Mouse (Mus musculus): ENCODE data around the gene Jarid2. TPM values are rescaled to one million over a fixed set of nuclear protein-coding genes. Genes with fewer than 3 reads are reported as not detected.

Gene Jarid2
- polyA plus RNA-seq, 1 experiment from 2014 or later = 12.2 TPM

GRCm38 (mm10) chr13:44786291-44786690 is 57.0 kb downstream of the Jarid2 start:
- Histone ChIP-seq H3K27me3 (ENCODE audit: control insufficient read depth, insufficient read depth, low read depth, low read length) (no peaks in the 10 kb centered on the region), H3K9me3 (replicated peaks; ENCODE audit: control insufficient read depth, low read length) (no peaks in the 10 kb centered on the region), H3K4me1 (ENCODE audit: control insufficient read depth, low read depth, low read length) (no peaks in the 10 kb centered on the region), H3K36me3 (ENCODE audit: control insufficient read depth, insufficient read depth) (no peaks in the 10 kb centered on the region), H3K4me3 (ENCODE audit: low read depth, low read length) (no peak overlapping the region), H3K9ac (ENCODE audit: low read depth, low read length) (no peak overlapping the region), H3K4me2 (ENCODE audit: low read depth, low read length) (no peak overlapping the region), H3K27ac (ENCODE audit: low read length) (no peak overlapping the region)
- 35% methylated on average over 4 of the region's 4 CpGs for WGBS (ENCODE audit: insufficient replicate concordance)
- ATAC-seq (ENCODE audit: low read depth) = no peak

DNA sequence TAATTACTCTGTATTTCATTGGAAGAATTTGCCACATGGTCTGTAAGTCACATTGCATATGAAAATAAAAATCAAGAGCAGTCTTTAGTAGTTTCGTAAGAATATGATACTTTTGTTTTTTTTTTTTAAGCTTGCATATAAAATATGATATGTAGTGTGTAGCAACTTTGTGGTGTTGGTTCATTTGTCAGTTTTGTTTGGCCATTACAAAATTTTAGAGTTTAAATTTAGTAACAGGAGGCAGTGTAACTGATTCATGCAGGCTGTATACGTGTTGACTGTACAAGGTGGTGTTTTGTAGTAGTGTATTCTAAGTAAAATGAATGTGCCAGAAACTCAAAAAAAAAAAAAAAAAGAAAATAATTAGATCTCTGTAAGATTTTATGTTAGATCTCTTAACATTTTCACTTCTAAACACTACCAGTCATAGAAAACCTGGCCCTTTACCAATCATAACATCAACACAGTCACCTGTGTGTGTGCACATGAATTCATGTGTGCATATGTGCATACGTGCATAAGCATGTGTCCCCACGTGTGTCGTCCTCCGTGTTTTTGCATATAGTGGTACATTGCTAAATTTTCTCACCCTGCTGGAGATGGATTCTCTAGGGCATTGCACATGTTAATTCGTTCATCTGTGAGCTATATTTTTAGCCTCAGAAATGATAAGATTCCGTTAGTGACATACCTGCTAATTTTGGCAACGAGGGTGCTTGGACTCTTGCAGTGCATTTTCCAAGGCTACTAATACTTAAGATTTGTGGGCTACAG is 59.3 kb downstream of the Jarid2 start:
- H3K9ac ChIP-seq (ENCODE audit: low read depth, low read length) = no peak overlapping the region
- no peaks in the 10 kb centered on the region for H3K9me3 ChIP-seq (replicated peaks; ENCODE audit: control insufficient read depth, low read length)
- H3K27ac ChIP-seq (ENCODE audit: low read length) = no peak overlapping the region
- H3K4me1 ChIP-seq (ENCODE audit: control insufficient read depth, low read depth, low read length) = peaks cover 2% of the 10 kb centered on the region; the same call in 1 of the 2 replicates
- ATAC-seq (ENCODE audit: low read depth) = no peak
- H3K4me2 ChIP-seq (ENCODE audit: low read depth, low read length) = no peak overlapping the region
- H3K36me3 ChIP-seq (ENCODE audit: control insufficient read depth, insufficient read depth) = no peaks in the 10 kb centered on the region
- 71% methylated on average over 9 of the region's 9 CpGs for WGBS (ENCODE audit: insufficient replicate concordance)
- H3K27me3 ChIP-seq (ENCODE audit: control insufficient read depth, insufficient read depth, low read depth, low read length) = no peaks in the 10 kb centered on the region
- no peak overlapping the region for H3K4me3 ChIP-seq (ENCODE audit: low read depth, low read length)

- Histone ChIP-seq H3K4me3 (ENCODE audit: low read depth, low read length) (no peak overlapping the region), H3K9ac (ENCODE audit: low read depth, low read length) (no peak overlapping the region), H3K4me1 (ENCODE audit: control insufficient read depth, low read depth, low read length) (peaks cover 5% of the 10 kb centered on the region), H3K27me3 (ENCODE audit: control insufficient read depth, insufficient read depth, low read depth, low read length) (no peaks in the 10 kb centered on the region), H3K27ac (ENCODE audit: low read length) (no peak overlapping the region), H3K4me2 (ENCODE audit: low read depth, low read length) (no peak overlapping the region), H3K36me3 (ENCODE audit: control insufficient read depth, insufficient read depth) (no peaks in the 10 kb centered on the region), H3K9me3 (replicated peaks; ENCODE audit: control insufficient read depth, low read length) (no peaks in the 10 kb centered on the region)
- WGBS (ENCODE audit: insufficient replicate concordance) = 71% methylated on average over 2 of the region's 2 CpGs
- ATAC-seq (ENCODE audit: low read depth) = no peak
Observed at GRCm38 (mm10) chr13:44789982-44790381, 60.7 kb downstream of the Jarid2 start.

DNA sequence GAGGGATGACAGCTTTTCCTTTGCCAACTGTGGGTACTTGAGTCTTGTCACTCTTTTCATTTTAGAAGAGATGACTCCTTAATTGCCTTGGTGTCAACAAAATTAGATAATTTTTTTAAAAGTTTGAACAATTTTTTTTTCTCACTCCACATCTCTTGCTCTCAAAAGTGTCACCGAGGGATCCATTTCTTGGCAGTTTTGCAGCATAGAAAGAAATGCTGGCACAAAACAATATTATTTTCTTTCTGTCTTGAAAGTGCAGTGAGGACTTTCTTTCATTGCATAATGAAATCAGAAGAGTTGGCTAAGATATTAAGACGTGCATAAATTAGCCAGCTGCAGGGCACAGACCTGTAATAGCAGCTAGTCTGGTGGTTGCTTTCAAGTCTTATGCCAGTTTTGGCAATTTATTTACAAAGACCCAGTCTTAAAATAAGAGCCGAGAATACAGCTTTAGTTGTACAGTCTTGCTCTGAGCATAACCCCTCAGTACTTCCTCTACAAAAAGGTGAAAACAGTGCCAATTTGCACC is 63.2 kb downstream of the Jarid2 start:
- no peaks in the 10 kb centered on the region for H3K36me3 ChIP-seq (ENCODE audit: control insufficient read depth, insufficient read depth)
- no peak overlapping the region for H3K4me3 ChIP-seq (ENCODE audit: low read depth, low read length)
- peaks cover 9% of the 10 kb centered on the region for H3K4me1 ChIP-seq (ENCODE audit: control insufficient read depth, low read depth, low read length)
- H3K4me2 ChIP-seq (ENCODE audit: low read depth, low read length) = no peak overlapping the region
- no peak for ATAC-seq (ENCODE audit: low read depth)
- no peak overlapping the region for H3K27ac ChIP-seq (ENCODE audit: low read length)
- no peaks in the 10 kb centered on the region for H3K27me3 ChIP-seq (ENCODE audit: control insufficient read depth, insufficient read depth, low read depth, low read length)
- WGBS (ENCODE audit: insufficient replicate concordance) = 69% methylated on average over 3 of the region's 3 CpGs
- no peaks in the 10 kb centered on the region for H3K9me3 ChIP-seq (replicated peaks; ENCODE audit: control insufficient read depth, low read length)
- no peak overlapping the region for H3K9ac ChIP-seq (ENCODE audit: low read depth, low read length)

GRCm38 (mm10) chr13:44795891-44796290 is 66.6 kb downstream of the Jarid2 start:
- ATAC-seq (ENCODE audit: low read depth) = no peak
- 76% methylated on average over 3 of the region's 3 CpGs for WGBS (ENCODE audit: insufficient replicate concordance)
- Histone ChIP-seq H3K4me2 (ENCODE audit: low read depth, low read length) (no peak overlapping the region), H3K27ac (ENCODE audit: low read length) (no peak overlapping the region), H3K27me3 (ENCODE audit: control insufficient read depth, insufficient read depth, low read depth, low read length) (no peaks in the 10 kb centered on the region), H3K4me3 (ENCODE audit: low read depth, low read length) (no peak overlapping the region), H3K36me3 (ENCODE audit: control insufficient read depth, insufficient read depth) (no peaks in the 10 kb centered on the region), H3K9ac (ENCODE audit: low read depth, low read length) (no peak overlapping the region), H3K9me3 (replicated peaks; ENCODE audit: control insufficient read depth, low read length) (no peaks in the 10 kb centered on the region), H3K4me1 (ENCODE audit: control insufficient read depth, low read depth, low read length) (peaks cover 9% of the 10 kb centered on the region)

DNA sequence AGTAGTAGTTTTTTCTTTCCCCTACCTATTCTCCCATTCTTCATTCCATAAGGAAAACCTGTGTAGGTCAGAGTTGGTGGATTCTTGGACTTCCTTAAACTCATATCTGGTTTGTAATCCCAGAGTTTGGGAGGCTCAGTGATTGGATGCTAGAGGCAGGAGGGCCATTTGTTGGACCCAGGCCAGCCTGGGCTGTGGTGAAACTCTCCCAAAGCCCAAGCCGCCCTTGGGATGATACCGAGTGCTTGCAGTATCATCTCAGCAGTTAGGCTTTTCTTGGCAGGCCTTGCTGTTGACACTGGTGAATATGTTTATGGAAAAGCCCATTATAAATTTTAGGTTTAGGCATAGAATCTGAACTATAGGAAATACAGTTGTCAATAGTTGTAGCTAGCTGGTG is 67.5 kb downstream of the Jarid2 start:
- Histone ChIP-seq H3K27me3 (ENCODE audit: control insufficient read depth, insufficient read depth, low read depth, low read length) (no peaks in the 10 kb centered on the region), H3K4me3 (ENCODE audit: low read depth, low read length) (no peak overlapping the region), H3K36me3 (ENCODE audit: control insufficient read depth, insufficient read depth) (no peaks in the 10 kb centered on the region), H3K4me1 (ENCODE audit: control insufficient read depth, low read depth, low read length) (peaks cover 9% of the 10 kb centered on the region), H3K9me3 (replicated peaks; ENCODE audit: control insufficient read depth, low read length) (no peaks in the 10 kb centered on the region), H3K4me2 (ENCODE audit: low read depth, low read length) (no peak overlapping the region), H3K9ac (ENCODE audit: low read depth, low read length) (no peak overlapping the region), H3K27ac (ENCODE audit: low read length) (no peak overlapping the region)
- no peak for ATAC-seq (ENCODE audit: low read depth)
- 70% methylated on average over 2 of the region's 2 CpGs for WGBS (ENCODE audit: insufficient replicate concordance)

GRCm38 (mm10) chr13:44798280-44798679 is 69.0 kb downstream of the Jarid2 start:
- Histone ChIP-seq H3K27me3 (ENCODE audit: control insufficient read depth, insufficient read depth, low read depth, low read length) (no peaks in the 10 kb centered on the region), H3K9me3 (replicated peaks; ENCODE audit: control insufficient read depth, low read length) (no peaks in the 10 kb centered on the region), H3K4me1 (ENCODE audit: control insufficient read depth, low read depth, low read length) (peaks cover 9% of the 10 kb centered on the region), H3K27ac (ENCODE audit: low read length) (no peak overlapping the region), H3K4me3 (ENCODE audit: low read depth, low read length) (no peak overlapping the region), H3K36me3 (ENCODE audit: control insufficient read depth, insufficient read depth) (no peaks in the 10 kb centered on the region), H3K9ac (ENCODE audit: low read depth, low read length) (no peak overlapping the region), H3K4me2 (ENCODE audit: low read depth, low read length) (no peak overlapping the region)
- whole genome bisulfite sequencing (ENCODE audit: insufficient replicate concordance) = 81% methylated on average over 3 of the region's 3 CpGs
- ATAC-seq (ENCODE audit: low read depth) = no peak

- H3K9me3 ChIP-seq (replicated peaks; ENCODE audit: control insufficient read depth, low read length) = no peaks in the 10 kb centered on the region
- H3K27me3 ChIP-seq (ENCODE audit: control insufficient read depth, insufficient read depth, low read depth, low read length) = no peaks in the 10 kb centered on the region
- no peak overlapping the region for H3K27ac ChIP-seq (ENCODE audit: low read length)
- H3K4me2 ChIP-seq (ENCODE audit: low read depth, low read length) = no peak overlapping the region
- H3K9ac ChIP-seq (ENCODE audit: low read depth, low read length) = no peak overlapping the region
- no peak overlapping the region for H3K4me3 ChIP-seq (ENCODE audit: low read depth, low read length)
- H3K36me3 ChIP-seq (ENCODE audit: control insufficient read depth, insufficient read depth) = no peaks in the 10 kb centered on the region
- no peak for ATAC-seq (ENCODE audit: low read depth)
- H3K4me1 ChIP-seq (ENCODE audit: control insufficient read depth, low read depth, low read length) = peaks cover 7% of the 10 kb centered on the region
Observed at GRCm38 (mm10) chr13:44799166-44799565, 69.9 kb downstream of the Jarid2 start.

- 27% methylated on average over 7 of the region's 7 CpGs for WGBS (ENCODE audit: insufficient replicate concordance)
- ATAC-seq (ENCODE audit: low read depth) = no peak
- Histone ChIP-seq H3K9ac (ENCODE audit: low read depth, low read length) (no peak overlapping the region), H3K4me1 (ENCODE audit: control insufficient read depth, low read depth, low read length) (peaks cover 3% of the 10 kb centered on the region), H3K27ac (ENCODE audit: low read length) (no peak overlapping the region), H3K9me3 (replicated peaks; ENCODE audit: control insufficient read depth, low read length) (no peaks in the 10 kb centered on the region), H3K36me3 (ENCODE audit: control insufficient read depth, insufficient read depth) (no peaks in the 10 kb centered on the region), H3K27me3 (ENCODE audit: control insufficient read depth, insufficient read depth, low read depth, low read length) (no peaks in the 10 kb centered on the region), H3K4me3 (ENCODE audit: low read depth, low read length) (no peak overlapping the region), H3K4me2 (ENCODE audit: low read depth, low read length) (no peak overlapping the region)
Observed at GRCm38 (mm10) chr13:44800059-44800458, 70.8 kb downstream of the Jarid2 start.

Measured in liver, embryonic 16.5 days (tissue).